Mouse (Mus musculus): ENCODE results near the gene Prepl.

GRCm38 (mm10) chr17:85014632-85015031 is 75.4 kb downstream of the Prepl start:
- TF ChIP-seq CTCF (IDR thresholded peaks at IDR 0.05; ENCODE audit: low read depth) (no peak), EP300 (IDR thresholded peaks at IDR 0.05; ENCODE audit: low read depth) (no peak)

Measured in liver, postnatal 0 days (tissue).